Mouse (Mus musculus): ENCODE data around the gene Eid1. TPM values are rescaled to one million over a fixed set of nuclear protein-coding genes. Genes with fewer than 3 reads are reported as not detected.

The Eid1 gene
- total RNA-seq, 4 experiments from 2014 or later, result 230 to 253 (median 230) TPM

GRCm38 (mm10) chr2:125667184-125667583 is 5.7 kb upstream of the Eid1 start:
- no peak for DNase-seq (ENCODE audit: low spot score in 2 of 2)

GRCm38 (mm10) chr2:125667721-125668120 is 5.2 kb upstream of the Eid1 start:
- DNase-seq (ENCODE audit: low spot score in 2 of 2), result no peak

GRCm38 (mm10) chr2:125670846-125671245 is 2.0 kb upstream of the Eid1 start:
- DNase-seq (ENCODE audit: low spot score in 2 of 2), result no peak

- DNase-seq (ENCODE audit: low spot score in 2 of 2), result peak; percentile 33 to 42
Observed at GRCm38 (mm10) chr2:125672568-125672956, 333 bp upstream of the Eid1 start.

- DNase-seq (ENCODE audit: low spot score in 2 of 2), result no peak
Observed at GRCm38 (mm10) chr2:125681811-125682210, 8.9 kb downstream of the Eid1 start.

- no peak for DNase-seq (ENCODE audit: low spot score in 2 of 2)
Observed at GRCm38 (mm10) chr2:125683895-125684294, 11.0 kb downstream of the Eid1 start.

GRCm38 (mm10) chr2:125684559-125685440 is 11.9 kb downstream of the Eid1 start:
- DNase-seq (ENCODE audit: low spot score in 2 of 2), result peak; percentile 41 to 42

- DNase-seq (ENCODE audit: low spot score in 2 of 2), result no peak
Observed at GRCm38 (mm10) chr2:125685441-125686150, 12.7 kb downstream of the Eid1 start.

GRCm38 (mm10) chr2:125692010-125692409 is 19.1 kb downstream of the Eid1 start:
- DNase-seq (ENCODE audit: low spot score in 2 of 2), result no peak

- no peak for DNase-seq (ENCODE audit: low spot score in 2 of 2)
Observed at GRCm38 (mm10) chr2:125694798-125695197, 21.9 kb downstream of the Eid1 start.

- no peak for DNase-seq (ENCODE audit: low spot score in 2 of 2)
Observed at GRCm38 (mm10) chr2:125696219-125696618, 23.3 kb downstream of the Eid1 start.

GRCm38 (mm10) chr2:125701606-125702005 is 28.7 kb downstream of the Eid1 start:
- no peak for DNase-seq (ENCODE audit: low spot score in 2 of 2)

- no peak for DNase-seq (ENCODE audit: low spot score in 2 of 2)
Observed at GRCm38 (mm10) chr2:125702851-125703250, 30.0 kb downstream of the Eid1 start.

GRCm38 (mm10) chr2:125704907-125705631 is 32.2 kb downstream of the Eid1 start:
- DNase-seq (ENCODE audit: low spot score in 2 of 2), result no peak

GRCm38 (mm10) chr2:125706510-125706921 is 33.6 kb downstream of the Eid1 start:
- no peak for DNase-seq (ENCODE audit: low spot score in 2 of 2)

- DNase-seq (ENCODE audit: low spot score in 2 of 2), result no peak
Observed at GRCm38 (mm10) chr2:125716599-125716998, 43.7 kb downstream of the Eid1 start.

GRCm38 (mm10) chr2:125723086-125723407 is 50.2 kb downstream of the Eid1 start:
- no peak for DNase-seq (ENCODE audit: low spot score in 2 of 2)

- peak in 1 of 2 experiments; percentile 44 for DNase-seq (ENCODE audit: low spot score in 2 of 2)
Observed at GRCm38 (mm10) chr2:125723408-125724085, 50.7 kb downstream of the Eid1 start.

GRCm38 (mm10) chr2:125724086-125724430 is 51.2 kb downstream of the Eid1 start, which contains the start of gene Shc4:
TSS of gene Shc4 (minus strand) at chr2:125724148.
- DNase-seq (ENCODE audit: low spot score in 2 of 2), result no peak
